In genomic region chr1:182358133-182358532, GRCm38 (mm10) we compare ENCODE assay signal across 19 mouse cellular contexts. TPM values are rescaled to one million over a fixed set of nuclear protein-coding genes. Genes with fewer than 3 reads are reported as not detected.
DNase-seq lines count a peak whose midpoint lies in the region; ATAC-seq and TF ChIP-seq lines count a peak whose summit lies in the region.
"Had no signal": no experiment of that assay in that cellular context is flagged by ENCODE, and none has a peak within 500 bp of the region (broad histone marks: within the 10 kb centered on the region; RNA-seq: fewer than 3 reads in every experiment).

No protein-coding gene starts in this region.

- 65% methylated on average over 1 of the region's 1 CpGs for WGBS in heart, postnatal 0 days

- H3K27ac ChIP-seq in heart, postnatal 0 days (ENCODE audit: low read depth): peak overlapping the region; percentile 43; the same call in 1 of the 2 replicates
- H3K27ac ChIP-seq: embryonic facial prominence, embryonic 10.5 days; heart, embryonic 10.5 days; macrophage; midbrain, embryonic 15.5 days; stomach, embryonic 15.5 days had no signal

- no peak for ATAC-seq in heart, postnatal 0 days (ENCODE audit: insufficient read depth, low read depth)
- peak; percentile 98 for ATAC-seq in CD4-positive, CD25-positive, alpha-beta regulatory T cell, adult 4 months
- ATAC-seq: forebrain, postnatal 0 days; midbrain, embryonic 15.5 days had no signal

- no peak overlapping the region for H3K9ac ChIP-seq in heart, postnatal 0 days (replicated peaks; ENCODE audit: low read depth, low read length)
- H3K9ac ChIP-seq: forebrain, postnatal 0 days; midbrain, embryonic 15.5 days; stomach, embryonic 15.5 days had no signal

- no peak overlapping the region for H3K4me3 ChIP-seq in heart, postnatal 0 days (ENCODE audit: low read depth, low read length)
- H3K4me3 ChIP-seq: embryonic facial prominence, embryonic 10.5 days; erythroblast, embryonic 14.5 days; heart, embryonic 10.5 days; midbrain, embryonic 15.5 days; stomach, embryonic 15.5 days had no signal

- no peak for DNase-seq in heart, postnatal 0 days (ENCODE audit: low spot score)
- DNase-seq in heart, adult 9 months (ENCODE audit: low spot score in 2 of 2): no peak
- DNase-seq in induced T-regulatory cell, adult 2 months (ENCODE audit: low read depth): peak; percentile 67
- DNase-seq in natural killer cell, adult 2 months (ENCODE audit: low spot score in 2 of 2): peak; percentile 35 to 64
- DNase-seq in urinary bladder, postnatal 36 days (ENCODE audit: low spot score in 2 of 2): no peak
- DNase-seq in frontal cortex, postnatal 14 days (ENCODE audit: low spot score in 2 of 2): no peak
- no peak for DNase-seq in cerebellum, adult 9-10 months
- DNase-seq: adrenal gland, postnatal 25 days; cerebellum, adult 9-11 months; forebrain, postnatal 0 days; heart, postnatal 36 days; kidney, postnatal 25 days had no signal

- H3K27me3 ChIP-seq in heart, postnatal 0 days (ENCODE audit: control insufficient read depth, insufficient read depth, low read length): no peaks in the 10 kb centered on the region
- H3K27me3 ChIP-seq: midbrain, embryonic 15.5 days; stomach, embryonic 15.5 days had no signal

- TF ChIP-seq CTCF in heart, postnatal 0 days (IDR thresholded peaks at IDR 0.05; ENCODE audit: low read depth): no peak

- no peaks in the 10 kb centered on the region for H3K36me3 ChIP-seq in heart, postnatal 0 days (replicated peaks; ENCODE audit: control insufficient read depth, insufficient read depth, low read length)
- H3K36me3 ChIP-seq: embryonic facial prominence, embryonic 10.5 days; heart, embryonic 10.5 days; midbrain, embryonic 15.5 days; stomach, embryonic 15.5 days had no signal

- no peaks in the 10 kb centered on the region for H3K4me1 ChIP-seq in heart, postnatal 0 days (ENCODE audit: control insufficient read depth, insufficient read depth)
- H3K4me1 ChIP-seq: embryonic facial prominence, embryonic 10.5 days; midbrain, embryonic 15.5 days; stomach, embryonic 15.5 days had no signal

- no peak for TF ChIP-seq EP300 in heart, postnatal 0 days (IDR thresholded peaks at IDR 0.05; ENCODE audit: low read depth)

- H3K9me3 ChIP-seq in heart, postnatal 0 days (replicated peaks; ENCODE audit: control insufficient read depth, low read length): no peaks in the 10 kb centered on the region
- H3K9me3 ChIP-seq: embryonic facial prominence, embryonic 10.5 days; heart, embryonic 10.5 days; midbrain, embryonic 15.5 days; stomach, embryonic 15.5 days had no signal

- no peak overlapping the region for H3K4me2 ChIP-seq in heart, postnatal 0 days (ENCODE audit: low read depth, low read length)
- H3K4me2 ChIP-seq: midbrain, embryonic 15.5 days; stomach, embryonic 15.5 days had no signal

RNA-seq across cellular contexts. Expression of gene Fbxo28, which starts 16.7 kb away (rescaled TPM):
- 12.2 and 27.9 TPM in 2 replicates for total RNA-seq in heart, postnatal 0 days (2014; rRNA removed; ENCODE audit: low replicate concordance)
- polyA plus RNA-seq in heart, postnatal 0 days (2015; fragmentation: Nextera tagmentation; extraction: Ambion mirVana): 7.2 and 7.7 TPM in 2 replicates
- 1 to 10 TPM; 4.1 to 8.2 TPM for polyA plus RNA-seq in CD4-positive, CD25-positive, alpha-beta regulatory T cell, adult 4 months (2017; shearing (Covaris generic))

RNA-seq across cellular contexts. Expression of gene Trp53bp2, which starts 50.8 kb away (rescaled TPM):
- total RNA-seq in heart, postnatal 0 days (2014; rRNA removed; ENCODE audit: low replicate concordance): 13.6 and 31.9 TPM in 2 replicates
- polyA plus RNA-seq in heart, postnatal 0 days (2015; fragmentation: Nextera tagmentation; extraction: Ambion mirVana): 7.4 and 8.3 TPM in 2 replicates
- 1 to 10 TPM; 8.5 to 8.9 TPM for polyA plus RNA-seq in CD4-positive, CD25-positive, alpha-beta regulatory T cell, adult 4 months (2017; shearing (Covaris generic))

Comparison
In these comparisons a context has a peak if more than half of its experiments do, and no peak if none do; other contexts are left out.
1. DNase-seq: peak in induced T-regulatory cell, adult 2 months (single experiment) and natural killer cell, adult 2 months (2 of 2); none in heart, postnatal 0 days (single experiment), heart, adult 9 months (0 of 2), urinary bladder, postnatal 36 days (0 of 2), frontal cortex, postnatal 14 days (0 of 2) and cerebellum, adult 9-10 months (single experiment).